Mouse (Mus musculus): Measurements from ENCODE around the gene Ptpn18. TPM values are rescaled to one million over a fixed set of nuclear protein-coding genes. Genes with fewer than 3 reads are reported as not detected.
"Not testable (repeated sequence)": the region's sequence is repeated elsewhere in the genome, so short reads cannot be mapped to it uniquely, and the experiment has no call there.

Gene Ptpn18
- total RNA-seq (2021): 3.6 and 15.3 TPM in 2 replicates
- long read RNA-seq, experiment 1, partial matches to known transcripts: 4 of 7 reads
- long read RNA-seq, experiment 1, other reads (novel, unspliced or antisense): 3 of 7 reads
- long read RNA-seq, experiment 2, partial matches to known transcripts: 10 of 11 reads
- long read RNA-seq, experiment 2, other reads (novel, unspliced or antisense): 1 of 11 reads

GRCm38 (mm10) chr1:34459284-34460060 lies at the start of gene Ptpn18:
Ptpn18 (plus strand) TSS chr1:34459762.
- peak; percentile 94 for DNase-seq

GRCm38 (mm10) chr1:34428466-34428865 lies 31.1 kb upstream of the Ptpn18 start:
- DNase-seq: no peak

- no peak for DNase-seq
Observed at GRCm38 (mm10) chr1:34429281-34429680, 30.3 kb upstream of the Ptpn18 start.

- DNase-seq: no peak
Observed at GRCm38 (mm10) chr1:34430981-34431380, 28.6 kb upstream of the Ptpn18 start.

GRCm38 (mm10) chr1:34431431-34431830 lies 28.1 kb upstream of the Ptpn18 start:
- DNase-seq: no peak

GRCm38 (mm10) chr1:34432411-34432775 lies 27.2 kb upstream of the Ptpn18 start:
- DNase-seq: peak; percentile 65

- peak; percentile 36 for DNase-seq
Observed at GRCm38 (mm10) chr1:34432776-34433481, 26.6 kb upstream of the Ptpn18 start.

GRCm38 (mm10) chr1:34433891-34434521 lies 25.6 kb upstream of the Ptpn18 start:
- peak; percentile 28 for DNase-seq

GRCm38 (mm10) chr1:34434660-34435160 lies 24.9 kb upstream of the Ptpn18 start:
- DNase-seq: peak; percentile 89

- DNase-seq: no peak
Observed at GRCm38 (mm10) chr1:34435371-34436120, 24.0 kb upstream of the Ptpn18 start.

- no peak for DNase-seq
Observed at GRCm38 (mm10) chr1:34436374-34436773, 23.2 kb upstream of the Ptpn18 start.

GRCm38 (mm10) chr1:34437366-34437765 lies 22.2 kb upstream of the Ptpn18 start:
- not testable (repeated sequence) for DNase-seq

GRCm38 (mm10) chr1:34438381-34439051 lies 21.0 kb upstream of the Ptpn18 start:
- DNase-seq: no peak

GRCm38 (mm10) chr1:34439215-34439960 lies 20.2 kb upstream of the Ptpn18 start, which contains the start of the genes Ccdc115 and Imp4:
Ccdc115 (minus strand) TSS chr1:34439672.
Imp4 (plus strand) TSS chr1:34439851.
- DNase-seq: peak; percentile 96

- peak; percentile 18 for DNase-seq
Observed at GRCm38 (mm10) chr1:34439961-34440630, 19.5 kb upstream of the Ptpn18 start.

GRCm38 (mm10) chr1:34443124-34443523 lies 16.4 kb upstream of the Ptpn18 start:
- no peak for DNase-seq

- no peak for DNase-seq
Observed at GRCm38 (mm10) chr1:34458431-34458830, 1.1 kb upstream of the Ptpn18 start.

- no peak for DNase-seq
Observed at GRCm38 (mm10) chr1:34460061-34460441, 489 bp downstream of the Ptpn18 start.

GRCm38 (mm10) chr1:34462766-34463165 lies 3.2 kb downstream of the Ptpn18 start:
- peak; percentile 88 for DNase-seq
